Mouse (Mus musculus): ENCODE measurements around the gene Epc2. TPM values are rescaled to one million over a fixed set of nuclear protein-coding genes. Genes with fewer than 3 reads are reported as not detected.

Epc2 gene
- not detected in 2 replicates for polyA plus RNA-seq (2012; ENCODE audit: insufficient read depth, insufficient read length, low replicate concordance, missing spikeins)

DNA sequence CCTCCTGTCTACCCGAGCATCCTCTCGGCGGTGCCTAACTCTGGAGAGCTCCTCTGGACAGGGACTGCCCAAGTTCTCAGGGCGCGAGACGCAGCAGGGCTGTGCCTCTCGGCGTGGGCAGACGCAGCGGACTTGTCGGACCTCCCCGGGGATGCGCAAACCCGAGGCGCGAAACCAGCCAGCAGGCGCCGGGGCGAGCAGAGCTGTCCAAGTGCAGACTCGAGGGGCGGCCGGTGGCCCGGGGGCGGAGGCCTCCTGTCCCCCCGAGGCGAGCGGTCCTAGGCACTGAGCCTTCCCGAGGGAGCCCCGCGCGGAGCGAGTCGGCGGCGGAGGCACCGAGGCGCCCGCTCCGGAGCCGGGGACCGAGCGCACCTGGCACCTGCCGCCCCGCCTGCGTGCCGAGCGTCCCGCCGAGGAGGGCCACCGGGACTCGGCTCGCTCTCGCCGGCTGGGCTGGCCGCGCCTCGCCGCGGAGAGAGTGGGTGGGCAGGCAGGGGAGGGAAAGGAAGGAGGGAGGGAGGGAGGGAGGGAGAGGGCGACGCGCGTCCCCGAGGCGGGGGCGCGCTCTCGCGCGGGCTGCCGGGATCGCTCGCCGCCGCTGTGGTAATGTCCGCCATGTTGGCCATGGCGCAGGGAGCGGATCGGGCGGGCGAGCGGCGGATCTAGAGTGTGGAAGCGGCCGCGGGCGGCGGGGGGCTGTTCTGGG is at the start of gene Epc2:
Gene Epc2 (plus strand): TSS at position 556 of the 706 bp plus-strand sequence.
- Histone ChIP-seq H3K4me1 (ENCODE audit: control insufficient read depth, insufficient read depth, low read length) (peaks cover 2% of the 10 kb centered on the region; the same call in 1 of the 2 replicates), H3K27ac (ENCODE audit: insufficient read depth, low read depth, low read length) (peak within 1 kb of the TSS; percentile 98), H3K4me3 (ENCODE audit: insufficient read depth, low read depth, low read length) (peak within 1 kb of the TSS; percentile 100)
- WGBS: under 1% methylated on average over 76 of the region's 88 CpGs
- no peak for TF ChIP-seq CTCF (IDR thresholded peaks at IDR 0.05; ENCODE audit: insufficient read depth, low read depth, low read length)
- peak; percentile 13 for TF ChIP-seq POLR2A (IDR thresholded peaks at IDR 0.05; ENCODE audit: insufficient read depth, low read depth, low read length)

GRCm38 (mm10) chr2:49405954-49406353 is 45.3 kb upstream of the Epc2 start:
- Histone ChIP-seq H3K4me3 (ENCODE audit: insufficient read depth, low read depth, low read length) (no peak overlapping the region), H3K4me1 (ENCODE audit: control insufficient read depth, insufficient read depth, low read length) (0 out of 2 replicates have a peak, but pooled peaks cover 2% of the 10 kb centered on the region), H3K27ac (ENCODE audit: insufficient read depth, low read depth, low read length) (no peak overlapping the region)
- 7% methylated on average over 2 of the region's 2 CpGs for WGBS
- TF ChIP-seq POLR2A (IDR thresholded peaks at IDR 0.05; ENCODE audit: insufficient read depth, low read depth, low read length) (no peak), CTCF (IDR thresholded peaks at IDR 0.05; ENCODE audit: insufficient read depth, low read depth, low read length) (no peak)

DNA sequence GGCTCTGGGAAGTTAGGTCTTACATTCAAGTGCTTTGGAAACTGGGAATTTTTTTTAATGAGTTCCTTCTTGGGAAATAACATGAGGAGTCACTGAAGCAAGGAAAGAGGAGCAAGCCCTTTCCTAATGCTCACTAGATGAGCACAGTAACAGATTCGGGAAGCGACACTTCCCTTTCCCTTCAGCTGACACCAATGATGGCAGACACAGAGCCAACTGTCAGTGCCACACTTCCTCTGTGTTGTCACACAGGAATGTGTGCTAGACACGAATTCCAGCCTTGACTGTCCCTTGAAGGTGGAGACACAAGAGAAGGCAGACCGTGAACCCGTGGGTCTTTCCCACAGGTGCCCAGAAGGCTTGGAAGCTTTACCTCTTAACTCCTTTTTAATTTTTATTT is 39.6 kb upstream of the Epc2 start:
- no peak overlapping the region for H3K4me3 ChIP-seq (ENCODE audit: insufficient read depth, low read depth, low read length)
- no peaks in the 10 kb centered on the region for H3K4me1 ChIP-seq (ENCODE audit: control insufficient read depth, insufficient read depth, low read length)
- TF ChIP-seq CTCF (IDR thresholded peaks at IDR 0.05; ENCODE audit: insufficient read depth, low read depth, low read length): no peak
- TF ChIP-seq POLR2A (IDR thresholded peaks at IDR 0.05; ENCODE audit: insufficient read depth, low read depth, low read length): no peak
- 89% methylated on average over 5 of the region's 5 CpGs for WGBS
- no peak overlapping the region for H3K27ac ChIP-seq (ENCODE audit: insufficient read depth, low read depth, low read length)

GRCm38 (mm10) chr2:49412576-49412975 is 38.7 kb upstream of the Epc2 start:
- 71% methylated on average over 6 of the region's 6 CpGs for WGBS
- no peak overlapping the region for H3K4me3 ChIP-seq (ENCODE audit: insufficient read depth, low read depth, low read length)
- no peak overlapping the region for H3K27ac ChIP-seq (ENCODE audit: insufficient read depth, low read depth, low read length)
- no peaks in the 10 kb centered on the region for H3K4me1 ChIP-seq (ENCODE audit: control insufficient read depth, insufficient read depth, low read length)
- no peak for TF ChIP-seq CTCF (IDR thresholded peaks at IDR 0.05; ENCODE audit: insufficient read depth, low read depth, low read length)
- no peak for TF ChIP-seq POLR2A (IDR thresholded peaks at IDR 0.05; ENCODE audit: insufficient read depth, low read depth, low read length)

- 70% methylated on average over 3 of the region's 3 CpGs for WGBS
- Histone ChIP-seq H3K4me1 (ENCODE audit: control insufficient read depth, insufficient read depth, low read length) (no peaks in the 10 kb centered on the region), H3K27ac (ENCODE audit: insufficient read depth, low read depth, low read length) (no peak overlapping the region), H3K4me3 (ENCODE audit: insufficient read depth, low read depth, low read length) (no peak overlapping the region)
- TF ChIP-seq POLR2A (IDR thresholded peaks at IDR 0.05; ENCODE audit: insufficient read depth, low read depth, low read length) (no peak), CTCF (IDR thresholded peaks at IDR 0.05; ENCODE audit: insufficient read depth, low read depth, low read length) (no peak)
Measured at GRCm38 (mm10) chr2:49415868-49416267, 35.4 kb upstream of the Epc2 start.

DNA sequence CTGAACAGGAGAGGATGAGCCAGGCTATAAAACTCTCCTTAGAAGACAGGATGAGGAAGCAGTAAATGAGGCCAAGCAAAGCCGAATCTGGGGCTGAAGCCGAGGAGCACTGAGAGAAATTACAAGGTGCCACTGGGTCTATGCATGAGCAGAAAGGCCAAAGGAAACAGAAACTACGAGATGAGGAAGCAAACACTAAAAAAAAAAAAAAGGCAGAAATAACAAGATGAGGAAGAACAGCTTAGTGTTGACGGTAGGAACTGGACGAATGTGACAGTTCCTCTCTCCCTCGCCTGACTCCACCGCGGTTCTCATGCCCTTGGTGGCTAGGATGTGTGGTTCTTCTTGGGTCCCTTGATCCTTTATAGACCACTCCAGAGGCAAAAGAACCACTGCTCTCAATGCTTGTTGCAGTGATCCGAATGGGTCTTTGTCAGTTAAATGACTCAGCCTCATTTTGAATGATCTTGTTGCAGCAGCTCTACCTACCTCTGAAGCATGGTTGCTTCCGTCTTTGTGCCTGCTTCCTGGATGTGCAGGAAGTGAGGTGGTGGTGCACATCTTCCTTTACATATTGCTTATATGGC is 34.2 kb upstream of the Epc2 start:
- WGBS: 85% methylated on average over 10 of the region's 10 CpGs
- H3K4me3 ChIP-seq (ENCODE audit: insufficient read depth, low read depth, low read length): no peak overlapping the region
- H3K27ac ChIP-seq (ENCODE audit: insufficient read depth, low read depth, low read length): no peak overlapping the region
- TF ChIP-seq POLR2A (IDR thresholded peaks at IDR 0.05; ENCODE audit: insufficient read depth, low read depth, low read length) (no peak), CTCF (IDR thresholded peaks at IDR 0.05; ENCODE audit: insufficient read depth, low read depth, low read length) (no peak)
- H3K4me1 ChIP-seq (ENCODE audit: control insufficient read depth, insufficient read depth, low read length): no peaks in the 10 kb centered on the region

GRCm38 (mm10) chr2:49420396-49420795 is 30.9 kb upstream of the Epc2 start:
- WGBS: 98% methylated on average over 3 of the region's 3 CpGs
- Histone ChIP-seq H3K4me1 (ENCODE audit: control insufficient read depth, insufficient read depth, low read length) (no peaks in the 10 kb centered on the region), H3K27ac (ENCODE audit: insufficient read depth, low read depth, low read length) (no peak overlapping the region), H3K4me3 (ENCODE audit: insufficient read depth, low read depth, low read length) (no peak overlapping the region)
- TF ChIP-seq POLR2A (IDR thresholded peaks at IDR 0.05; ENCODE audit: insufficient read depth, low read depth, low read length) (no peak), CTCF (IDR thresholded peaks at IDR 0.05; ENCODE audit: insufficient read depth, low read depth, low read length) (no peak)

DNA sequence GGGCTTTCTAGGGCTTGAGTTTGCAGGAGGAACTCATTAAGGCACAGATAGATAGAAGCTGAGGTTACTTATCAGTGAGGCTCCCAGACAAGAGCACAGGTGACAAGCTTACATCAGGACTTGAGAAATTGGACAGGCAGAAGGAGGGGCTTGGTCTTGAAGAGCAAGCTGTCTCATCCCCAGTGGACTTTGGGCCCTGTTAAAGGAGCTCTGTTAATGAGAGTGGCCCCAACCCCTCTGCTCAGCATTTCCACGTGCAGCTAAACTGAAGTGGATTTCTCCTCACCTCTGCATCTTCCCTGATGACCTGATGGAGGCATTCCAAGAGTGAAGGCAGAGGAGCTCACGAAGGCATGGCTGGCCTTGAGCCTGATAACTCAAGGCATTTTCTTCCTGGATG is 27.4 kb upstream of the Epc2 start:
- Histone ChIP-seq H3K27ac (ENCODE audit: insufficient read depth, low read depth, low read length) (no peak overlapping the region), H3K4me3 (ENCODE audit: insufficient read depth, low read depth, low read length) (no peak overlapping the region), H3K4me1 (ENCODE audit: control insufficient read depth, insufficient read depth, low read length) (no peaks in the 10 kb centered on the region)
- TF ChIP-seq POLR2A (IDR thresholded peaks at IDR 0.05; ENCODE audit: insufficient read depth, low read depth, low read length): no peak
- no peak for TF ChIP-seq CTCF (IDR thresholded peaks at IDR 0.05; ENCODE audit: insufficient read depth, low read depth, low read length)
- WGBS: 90% methylated on average over 2 of the region's 2 CpGs

GRCm38 (mm10) chr2:49424788-49425187 is 26.5 kb upstream of the Epc2 start:
- WGBS: 85% methylated on average over 4 of the region's 4 CpGs
- no peak for TF ChIP-seq POLR2A (IDR thresholded peaks at IDR 0.05; ENCODE audit: insufficient read depth, low read depth, low read length)
- TF ChIP-seq CTCF (IDR thresholded peaks at IDR 0.05; ENCODE audit: insufficient read depth, low read depth, low read length): no peak
- Histone ChIP-seq H3K4me1 (ENCODE audit: control insufficient read depth, insufficient read depth, low read length) (no peaks in the 10 kb centered on the region), H3K27ac (ENCODE audit: insufficient read depth, low read depth, low read length) (no peak overlapping the region), H3K4me3 (ENCODE audit: insufficient read depth, low read depth, low read length) (no peak overlapping the region)
